Mouse (Mus musculus) stomach, embryonic 14.5 days (tissue): ENCODE results near the gene Eci2. TPM values are rescaled to one million over a fixed set of nuclear protein-coding genes. Genes with fewer than 3 reads are reported as not detected.
A peak's percentile ranks its signal among the peaks of the same experiment; 100 is the strongest.
"Not testable (repeated sequence)": the region's sequence is repeated elsewhere in the genome, so short reads cannot be mapped to it uniquely, and the experiment has no call there.

Experiments used
- ATAC-seq: fragments of 200-750 bp; cut with Nextera tagmentation; 2 replicates; pipeline ENCODE4 v1.8.0; 2017; ENCODE audit warnings: low read depth, moderate TSS enrichment; ENCODE audit not compliant: insufficient number of reproducible peaks, insufficient read depth, low FRiP score
- H3K27ac ChIP-seq: fragments of 300-500 bp; sonication (generic); 2 replicates; pipeline ENCODE4 v1.5.1; 2014; ENCODE audit warnings: mild to moderate bottlenecking, low read length, moderate library complexity, mixed read lengths
- H3K27me3 ChIP-seq: fragments of 300-500 bp; sonication (generic); 2 replicates; pipeline ENCODE4 v1.6.1; 2014; ENCODE audit warnings: low read length, control low read depth, mixed read lengths; ENCODE audit not compliant: control insufficient read depth, insufficient read depth
- H3K36me3 ChIP-seq: fragments of 300-500 bp; sonication (generic); 2 replicates; pipeline ENCODE4 v1.6.1; 2014; ENCODE audit warnings: mild to moderate bottlenecking, control low read depth, low read length, moderate library complexity, mixed read lengths; ENCODE audit not compliant: control insufficient read depth, insufficient read depth
- H3K4me1 ChIP-seq: fragments of 300-500 bp; sonication (generic); 2 replicates; pipeline ENCODE4 v1.6.1; 2014; ENCODE audit warnings: low read length, control low read depth, mixed read lengths; ENCODE audit not compliant: control insufficient read depth, insufficient read depth
- H3K4me2 ChIP-seq: fragments of 300-500 bp; sonication (generic); replicated peaks from 2 replicates; pipeline ENCODE4 v1.6.1; 2014; ENCODE audit warnings: low read depth, low read length, control low read depth
- H3K4me3 ChIP-seq: fragments of 300-500 bp; sonication (generic); 2 replicates; pipeline ENCODE4 v1.5.1; 2014; ENCODE audit warnings: low read depth, low read length, control low read depth
- H3K9ac ChIP-seq: fragments of 300-500 bp; sonication (generic); replicated peaks from 2 replicates; pipeline ENCODE4 v1.6.1; 2014; ENCODE audit warnings: low read depth, mild to moderate bottlenecking, control low read depth, low read length, moderate library complexity, mixed read lengths
- H3K9me3 ChIP-seq: fragments of 300-500 bp; sonication (generic); 2 replicates; pipeline ENCODE4 v1.6.1; 2016; ENCODE audit warnings: low read depth, low read length, control low read depth; ENCODE audit not compliant: control insufficient read depth
- WGBS: fragments of 180-500 bp; shearing (Covaris S2); extraction: QIAGEN DNeasy Blood & Tissue Kit; methylation state at CpG from one replicate; pipeline ENCODE4 v1.1.7; 2014; 5-methylcytosine and 5-hydroxymethylcytosine counted together
- polyA plus RNA-seq: library from polyadenylated mRNA; unstranded; fragments of >200 nt; fragmentation: Nextera tagmentation; extraction: Ambion mirVana; gene quantifications from 2 replicates; pipeline ENCODE4 v1.2.1, GENCODE M21; 2014

Gene Eci2
- polyA plus RNA-seq, 1 experiment from 2014 or later = 154 TPM

DNA sequence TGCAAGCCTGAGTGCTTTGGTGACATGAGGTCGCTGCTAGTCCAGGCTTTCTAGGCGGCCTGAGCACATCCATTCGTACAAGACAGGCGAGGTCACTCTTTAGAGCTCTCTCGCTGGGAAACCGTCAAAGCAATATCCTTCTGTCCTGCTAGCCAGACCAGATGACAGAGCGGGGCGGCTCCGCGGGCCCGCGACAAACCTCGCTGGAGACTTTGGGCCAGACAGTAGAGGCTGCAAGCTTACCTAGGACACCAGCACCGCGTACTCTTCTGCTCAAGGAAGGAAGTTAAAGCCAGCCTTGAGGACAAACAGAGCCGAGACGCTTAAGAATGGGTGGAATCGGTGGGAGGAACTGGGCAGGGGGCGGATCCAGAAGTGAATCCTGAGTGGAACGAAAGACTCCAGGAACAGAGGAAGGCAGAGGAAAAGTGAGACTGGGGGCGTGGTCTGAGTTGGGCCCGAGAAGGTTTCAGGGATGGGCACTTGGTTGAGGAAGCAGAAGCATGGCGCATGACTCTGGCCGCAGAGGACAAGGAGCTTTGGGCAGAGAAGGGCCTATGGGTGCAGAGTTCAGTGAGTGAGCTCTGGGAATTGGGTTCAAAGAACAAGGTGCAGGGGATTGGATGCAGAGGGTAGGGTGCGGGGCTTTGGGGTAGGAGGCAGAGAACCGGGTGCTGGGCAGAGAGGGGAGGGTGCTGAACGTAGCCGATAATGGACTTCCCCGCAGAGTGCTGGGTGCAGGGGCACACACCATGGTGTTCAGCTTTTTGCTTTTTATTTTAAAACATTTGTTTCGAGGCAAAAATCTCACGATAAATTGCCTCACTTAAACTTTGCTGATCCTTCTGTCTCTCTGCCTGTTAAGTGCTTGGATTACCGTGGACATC is 63.1 kb downstream of the Eci2 start, which contains the start of gene Eci3:
Gene Eci3, minus strand, starts transcription at position 300 of the 887 bp plus-strand sequence.
- Histone ChIP-seq H3K9me3 (no peaks in the 10 kb centered on the region), H3K4me1 (no peaks in the 10 kb centered on the region; the same call in 1 of the 2 replicates), H3K27ac (no peak within 1 kb of the TSS), H3K9ac (no peak within 1 kb of the TSS), H3K36me3 (no peaks in the 10 kb centered on the region), H3K27me3 (0 out of 2 replicates have a peak, but pooled peaks cover 3% of the 10 kb centered on the region), H3K4me2 (peak within 1 kb of the TSS; percentile 80), H3K4me3 (peak within 1 kb of the TSS; percentile 45)
- peak; percentile 89 for ATAC-seq
- 4% methylated on average over 32 of the region's 32 CpGs for WGBS

DNA sequence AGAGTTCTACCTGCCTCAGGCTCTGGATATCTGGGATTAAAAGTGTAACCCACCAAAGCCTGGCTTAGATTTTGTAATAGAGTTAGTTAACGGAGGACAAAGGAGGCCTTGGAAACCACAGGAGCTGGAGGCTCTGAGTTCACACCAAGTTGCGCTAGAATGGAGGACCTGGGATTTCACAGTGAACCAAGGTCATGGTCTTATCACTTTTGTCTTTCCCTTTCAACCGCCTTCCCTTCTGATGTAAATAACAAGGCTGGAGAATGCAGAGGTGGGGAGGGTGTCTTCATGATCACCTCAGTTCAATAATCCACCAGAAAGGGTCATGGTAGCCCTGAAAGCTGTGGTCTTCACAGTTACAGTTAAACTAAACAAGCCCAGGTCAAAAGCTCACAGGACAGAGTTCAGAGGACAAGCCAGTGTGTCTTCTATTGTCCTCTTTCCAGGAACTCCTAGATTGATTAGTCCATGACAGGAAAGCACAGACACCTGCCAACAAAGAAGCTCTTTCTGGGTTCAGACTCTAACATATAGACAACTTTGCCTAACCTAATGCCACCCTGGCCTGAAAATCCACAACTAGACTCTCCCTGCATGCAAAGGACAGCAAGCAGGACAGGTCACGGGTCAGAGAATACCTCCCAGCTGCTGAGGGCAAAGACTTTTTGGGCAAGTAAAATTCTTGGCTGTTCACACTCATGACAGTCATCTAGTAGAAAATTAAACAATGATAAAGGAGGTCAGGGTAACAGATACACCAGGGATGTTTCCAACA is 65.7 kb downstream of the Eci2 start:
- no peak overlapping the region for H3K9ac ChIP-seq
- no peak overlapping the region for H3K27ac ChIP-seq
- ATAC-seq = no peak
- H3K36me3 ChIP-seq = no peaks in the 10 kb centered on the region
- no peaks in the 10 kb centered on the region for H3K9me3 ChIP-seq
- no peak overlapping the region for H3K4me2 ChIP-seq
- 76% methylated on average over 4 of the region's 4 CpGs for WGBS
- H3K4me1 ChIP-seq = no peaks in the 10 kb centered on the region; the same call in 1 of the 2 replicates
- no peak overlapping the region for H3K4me3 ChIP-seq
- 0 out of 2 replicates have a peak, but pooled peaks cover 3% of the 10 kb centered on the region for H3K27me3 ChIP-seq

DNA sequence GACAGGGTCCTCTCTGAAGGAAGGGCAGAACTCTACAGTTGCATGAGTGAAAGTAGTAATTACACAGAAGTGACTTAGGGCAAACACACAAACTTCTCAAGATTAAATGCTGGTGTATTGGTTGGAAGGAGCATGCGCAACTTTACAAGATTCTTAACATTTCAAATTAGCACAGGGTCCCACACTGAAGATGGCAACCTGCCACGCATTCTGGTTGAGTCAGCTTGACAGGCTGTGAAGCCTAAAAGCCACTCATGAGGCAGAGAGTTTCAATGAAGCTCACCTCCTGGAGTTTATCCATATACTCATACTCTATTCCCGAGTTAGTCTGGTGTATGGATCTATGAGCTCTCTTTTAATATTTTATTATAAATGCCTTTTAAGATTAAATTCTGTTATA is 68.7 kb downstream of the Eci2 start:
- H3K9ac ChIP-seq, H3K4me1 ChIP-seq, H3K4me3 ChIP-seq, H3K36me3 ChIP-seq, ATAC-seq, H3K4me2 ChIP-seq, H3K27me3 ChIP-seq, H3K9me3 ChIP-seq, H3K27ac ChIP-seq: not testable (repeated sequence)
- 89% methylated on average over 3 of the region's 3 CpGs for WGBS

DNA sequence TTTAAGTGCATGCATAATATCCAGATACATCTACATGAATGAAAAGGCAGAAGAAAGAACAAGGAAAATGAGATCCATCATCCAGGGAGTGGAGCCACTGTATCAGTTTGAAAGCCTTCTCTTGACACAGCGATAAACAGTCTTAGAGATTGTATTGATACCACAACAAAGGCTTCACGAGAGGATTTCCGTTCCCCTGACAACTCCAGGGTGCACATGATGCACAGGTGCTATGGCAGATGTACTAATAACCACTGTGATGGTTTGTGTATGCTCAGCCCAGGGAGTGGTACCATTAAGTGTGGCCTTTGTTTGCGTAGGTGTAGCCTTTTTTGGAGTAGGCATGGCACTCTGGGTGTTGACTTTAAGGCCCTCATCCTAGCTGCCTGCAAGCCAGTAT is 70.0 kb downstream of the Eci2 start:
- Histone ChIP-seq H3K27me3 (no peaks in the 10 kb centered on the region), H3K9me3 (no peaks in the 10 kb centered on the region), H3K27ac (no peak overlapping the region), H3K36me3 (no peaks in the 10 kb centered on the region), H3K4me1 (no peaks in the 10 kb centered on the region), H3K4me2 (no peak overlapping the region), H3K4me3 (no peak overlapping the region), H3K9ac (no peak overlapping the region)
- ATAC-seq = no peak
- WGBS = 73% methylated on average over 4 of the region's 4 CpGs

DNA sequence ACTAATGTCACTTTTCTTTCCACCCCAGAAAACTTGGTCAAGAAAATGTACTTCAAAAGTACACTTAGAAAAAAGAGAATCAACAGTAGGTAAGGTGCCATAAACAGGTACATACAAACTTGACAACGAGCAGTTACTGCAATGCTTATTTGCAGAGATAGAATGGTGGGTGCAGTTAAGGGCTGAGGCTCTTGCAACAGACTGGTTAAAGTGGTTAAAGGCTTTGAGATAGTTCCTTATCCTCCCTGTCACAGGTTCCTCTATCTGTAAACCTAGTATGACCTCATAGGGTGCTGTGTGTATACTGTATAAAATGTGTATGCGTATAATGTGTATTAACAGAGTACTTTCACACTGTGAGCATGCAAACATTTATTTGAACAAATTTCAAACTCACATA is 75.5 kb downstream of the Eci2 start:
- not testable (repeated sequence) for H3K27me3 ChIP-seq, H3K36me3 ChIP-seq, ATAC-seq, H3K4me1 ChIP-seq, H3K4me3 ChIP-seq, H3K4me2 ChIP-seq, H3K9ac ChIP-seq, H3K9me3 ChIP-seq, H3K27ac ChIP-seq
- WGBS = 90% methylated on average over 2 of the region's 2 CpGs

DNA sequence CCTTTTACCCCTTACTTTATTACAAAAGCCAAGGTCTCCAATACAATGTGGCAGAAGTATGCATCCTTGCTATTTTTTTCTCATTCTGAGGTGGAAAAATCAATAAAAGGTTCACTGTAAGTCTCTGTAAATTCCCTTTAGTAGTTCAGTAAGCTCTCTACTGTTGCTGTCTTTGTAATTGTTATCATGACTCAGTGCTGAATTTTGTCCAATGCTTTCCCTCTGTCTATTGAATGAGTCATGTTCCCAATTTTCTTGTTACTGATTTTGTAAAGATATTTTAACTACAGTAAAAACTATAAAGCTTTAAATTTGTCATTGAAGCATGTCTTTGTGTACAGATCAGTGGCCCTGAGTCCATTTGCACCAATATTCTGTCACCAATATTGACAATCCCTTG is 84.5 kb downstream of the Eci2 start:
- Histone ChIP-seq H3K36me3 (no peaks in the 10 kb centered on the region), H3K9me3 (no peaks in the 10 kb centered on the region), H3K27ac (no peak overlapping the region), H3K27me3 (no peaks in the 10 kb centered on the region), H3K9ac (no peak overlapping the region), H3K4me3 (no peak overlapping the region), H3K4me1 (no peaks in the 10 kb centered on the region), H3K4me2 (no peak overlapping the region)
- no peak for ATAC-seq

DNA sequence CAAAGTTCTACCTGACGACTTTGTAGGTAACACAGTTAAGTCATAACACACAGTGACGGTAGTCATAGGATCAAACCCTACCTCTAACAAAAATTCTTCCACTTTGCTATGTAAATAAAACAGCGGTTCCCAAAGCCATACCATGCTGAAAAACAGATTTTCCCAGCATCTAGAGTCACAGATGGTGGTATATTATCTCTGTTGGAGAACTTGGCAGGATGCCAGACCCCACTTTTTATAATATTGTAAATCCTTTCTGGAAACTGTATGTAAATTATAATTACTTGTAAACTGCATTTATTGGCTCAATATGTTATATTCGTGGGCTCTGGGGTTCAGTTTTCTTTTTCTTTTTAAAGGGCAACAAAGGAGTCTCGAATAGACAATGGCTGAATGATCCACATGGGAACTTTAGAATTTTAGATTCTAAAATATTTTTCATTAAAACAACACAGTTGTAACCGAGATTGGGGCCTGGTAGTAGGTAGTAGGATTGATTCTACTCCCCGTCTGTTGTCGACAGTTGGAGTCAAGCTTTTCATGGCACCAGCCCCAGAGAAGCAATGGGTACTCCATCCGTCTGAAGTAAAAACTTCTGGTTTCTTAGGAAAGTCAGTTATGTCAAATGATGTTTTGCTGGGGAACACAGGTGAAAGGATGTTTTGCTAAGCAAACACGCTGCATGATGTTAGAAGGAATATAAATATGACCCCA is 91.8 kb downstream of the Eci2 start:
- Histone ChIP-seq H3K9me3 (no peaks in the 10 kb centered on the region), H3K4me2 (no peak overlapping the region), H3K4me1 (no peaks in the 10 kb centered on the region), H3K4me3 (no peak overlapping the region), H3K27me3 (no peaks in the 10 kb centered on the region), H3K9ac (no peak overlapping the region), H3K27ac (no peak overlapping the region), H3K36me3 (no peaks in the 10 kb centered on the region)
- WGBS = 75% methylated on average over 10 of the region's 10 CpGs
- ATAC-seq = no peak
